Mouse (Mus musculus): ENCODE data around the gene Aup1.

GRCm38 (mm10) chr6:83049367-83049766 lies 5.0 kb upstream of the Aup1 start:
- TF ChIP-seq GATA1 (IDR thresholded peaks at IDR 0.05; ENCODE audit: borderline replicate concordance, low read length): no peak
- TF ChIP-seq FLI1 (IDR thresholded peaks at IDR 0.05; ENCODE audit: low read length): no peak

All from megakaryocyte, embryonic 14.5 days (primary cell).